Mouse (Mus musculus): ENCODE data around the gene Zfp988. TPM values are rescaled to one million over a fixed set of nuclear protein-coding genes. Genes with fewer than 3 reads are reported as not detected.
"Not testable (repeated sequence)": the region's sequence is repeated elsewhere in the genome, so short reads cannot be mapped to it uniquely, and the experiment has no call there.

Gene Zfp988
- polyA plus RNA-seq, 1 experiment from 2014 or later: 0.06 TPM

DNA sequence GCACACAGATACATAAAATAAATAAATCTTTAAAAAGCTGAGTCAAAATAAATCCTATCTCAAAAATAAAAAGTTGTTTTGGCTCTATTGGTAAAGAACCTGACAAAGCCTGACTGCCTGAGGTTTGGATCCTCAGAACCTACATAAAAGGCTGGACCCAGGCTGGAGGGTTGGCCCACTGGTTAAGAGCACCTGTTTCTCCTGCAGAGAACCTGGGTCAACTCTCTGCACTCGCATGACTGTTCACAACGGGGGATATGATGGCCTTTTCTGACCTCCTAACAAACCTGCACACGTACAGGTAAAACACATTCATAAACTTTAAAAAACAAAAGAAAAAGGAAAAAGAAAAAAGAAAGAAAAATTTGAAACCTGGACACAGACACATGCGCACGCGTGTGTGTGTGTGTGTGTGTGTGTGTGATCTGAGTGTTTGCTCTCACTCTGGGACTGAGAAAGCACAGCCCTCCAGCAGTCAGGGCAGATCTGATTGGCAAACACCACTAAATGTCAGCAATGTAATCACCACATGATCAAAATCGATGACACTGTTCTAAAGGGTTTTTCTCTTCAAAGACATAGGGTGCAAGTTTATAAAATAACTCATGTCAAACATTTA is 34.2 kb downstream of the Zfp988 start:
- H3K27ac ChIP-seq (ENCODE audit: low read length); H3K4me2 ChIP-seq (ENCODE audit: low read length); H3K9ac ChIP-seq (ENCODE audit: low read depth, low read length); H3K27me3 ChIP-seq (ENCODE audit: control insufficient read depth, insufficient read depth, low read depth, low read length); H3K36me3 ChIP-seq (ENCODE audit: control insufficient read depth, insufficient read depth, low read length); H3K4me1 ChIP-seq (ENCODE audit: control insufficient read depth, insufficient read depth, low read length); H3K4me3 ChIP-seq (ENCODE audit: low read depth, low read length); ATAC-seq: not testable (repeated sequence)
- 75% methylated on average over 7 of the region's 7 CpGs for WGBS
- peaks cover 60% of the 10 kb centered on the region for H3K9me3 ChIP-seq (replicated peaks; ENCODE audit: control insufficient read depth, low read length, poor library complexity, severe bottlenecking)

DNA sequence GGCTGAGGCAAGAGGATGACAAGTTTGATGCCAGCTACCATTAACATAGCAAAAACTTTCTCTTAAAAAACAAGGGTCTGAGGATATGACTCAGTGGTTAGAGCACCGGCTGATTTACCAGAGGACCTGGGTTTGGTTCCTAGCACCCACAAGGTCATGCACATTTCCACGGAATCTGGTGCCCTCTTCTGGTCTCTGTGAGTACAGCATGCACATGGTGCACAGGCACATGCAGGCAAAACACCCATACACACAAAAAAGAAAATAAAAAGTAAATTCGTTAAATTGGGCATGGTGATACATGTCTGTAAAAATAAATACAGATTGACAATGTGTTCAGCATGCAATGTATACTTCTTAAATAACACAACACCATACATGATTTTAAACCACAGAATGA is 34.8 kb downstream of the Zfp988 start:
- not testable (repeated sequence) for H3K27me3 ChIP-seq (ENCODE audit: control insufficient read depth, insufficient read depth, low read depth, low read length); H3K9ac ChIP-seq (ENCODE audit: low read depth, low read length); H3K36me3 ChIP-seq (ENCODE audit: control insufficient read depth, insufficient read depth, low read length); H3K4me1 ChIP-seq (ENCODE audit: control insufficient read depth, insufficient read depth, low read length); H3K4me3 ChIP-seq (ENCODE audit: low read depth, low read length); ATAC-seq; H3K4me2 ChIP-seq (ENCODE audit: low read length); H3K27ac ChIP-seq (ENCODE audit: low read length)
- 68% methylated on average over 3 of the region's 3 CpGs for WGBS
- peaks cover 58% of the 10 kb centered on the region for H3K9me3 ChIP-seq (replicated peaks; ENCODE audit: control insufficient read depth, low read length, poor library complexity, severe bottlenecking)

DNA sequence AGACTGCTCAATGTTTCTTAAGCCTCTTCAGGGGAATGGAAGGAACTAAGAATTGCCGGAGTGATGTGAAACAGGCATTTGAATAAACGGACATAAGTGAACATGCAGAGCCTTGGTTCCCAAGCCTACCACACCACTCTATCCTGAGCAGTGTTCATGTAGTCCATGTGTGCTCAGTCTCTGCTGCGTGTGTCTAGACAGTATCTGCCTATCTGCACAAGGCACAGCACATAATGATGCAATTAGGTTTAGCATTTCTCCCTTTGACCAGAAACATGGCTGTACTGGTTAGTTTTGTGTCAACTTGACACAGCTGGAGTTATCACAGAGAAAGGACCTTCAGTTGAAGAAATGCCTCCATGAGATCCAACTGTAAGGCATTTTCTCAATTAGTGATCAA is 35.4 kb downstream of the Zfp988 start:
- not testable (repeated sequence) for H3K27ac ChIP-seq (ENCODE audit: low read length); H3K4me1 ChIP-seq (ENCODE audit: control insufficient read depth, insufficient read depth, low read length); H3K27me3 ChIP-seq (ENCODE audit: control insufficient read depth, insufficient read depth, low read depth, low read length); ATAC-seq; H3K4me3 ChIP-seq (ENCODE audit: low read depth, low read length); H3K36me3 ChIP-seq (ENCODE audit: control insufficient read depth, insufficient read depth, low read length); H3K4me2 ChIP-seq (ENCODE audit: low read length); H3K9ac ChIP-seq (ENCODE audit: low read depth, low read length)
- 84% methylated on average over 3 of the region's 3 CpGs for WGBS
- peaks cover 53% of the 10 kb centered on the region for H3K9me3 ChIP-seq (replicated peaks; ENCODE audit: control insufficient read depth, low read length, poor library complexity, severe bottlenecking)

DNA sequence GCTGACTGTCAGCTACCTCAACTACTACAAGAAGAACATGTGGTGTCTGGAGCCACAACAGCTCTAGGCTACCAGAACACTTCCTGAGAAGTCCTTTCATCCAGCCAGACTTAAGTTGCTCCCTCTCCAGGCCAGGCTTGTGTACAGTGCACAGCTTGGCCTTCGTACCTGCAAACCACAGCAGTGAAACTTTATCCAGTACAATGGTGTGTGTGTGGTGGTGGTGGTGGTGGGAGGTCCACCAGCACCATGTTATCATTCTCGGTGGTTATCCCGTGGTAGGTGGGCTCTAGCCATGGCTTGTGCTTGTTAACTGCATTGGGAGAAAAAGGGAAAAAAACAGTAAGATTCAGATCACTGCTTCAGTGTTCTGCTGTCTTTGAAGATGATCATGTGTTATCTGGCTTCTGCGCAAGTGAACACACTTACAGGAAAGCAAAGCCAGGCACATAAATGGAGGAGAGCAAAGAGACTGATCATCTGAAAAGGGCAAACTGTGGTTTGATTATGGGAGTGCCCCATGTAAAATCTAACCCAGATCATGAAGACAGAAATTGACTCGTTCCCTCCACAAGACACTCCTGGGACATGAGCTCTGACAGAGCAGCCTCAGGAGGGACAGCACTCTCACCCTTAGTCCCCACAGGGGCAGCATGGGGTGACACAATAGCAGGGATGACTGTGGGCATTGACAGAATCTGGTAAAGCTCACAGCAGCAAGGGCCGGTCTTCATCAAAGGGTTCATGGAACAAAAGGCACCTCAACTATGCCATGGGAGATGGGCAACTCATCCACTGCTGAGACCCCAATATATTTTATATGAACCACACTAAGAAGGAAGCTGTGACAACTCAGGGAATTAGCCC is 37.8 kb downstream of the Zfp988 start:
- H3K4me3 ChIP-seq (ENCODE audit: low read depth, low read length); H3K36me3 ChIP-seq (ENCODE audit: control insufficient read depth, insufficient read depth, low read length); H3K27me3 ChIP-seq (ENCODE audit: control insufficient read depth, insufficient read depth, low read depth, low read length); H3K4me2 ChIP-seq (ENCODE audit: low read length); H3K9ac ChIP-seq (ENCODE audit: low read depth, low read length); H3K4me1 ChIP-seq (ENCODE audit: control insufficient read depth, insufficient read depth, low read length); H3K27ac ChIP-seq (ENCODE audit: low read length): not testable (repeated sequence)
- peak; percentile 84 for ATAC-seq
- 80% methylated on average over 6 of the region's 6 CpGs for WGBS
- H3K9me3 ChIP-seq (replicated peaks; ENCODE audit: control insufficient read depth, low read length, poor library complexity, severe bottlenecking): peaks cover 44% of the 10 kb centered on the region

DNA sequence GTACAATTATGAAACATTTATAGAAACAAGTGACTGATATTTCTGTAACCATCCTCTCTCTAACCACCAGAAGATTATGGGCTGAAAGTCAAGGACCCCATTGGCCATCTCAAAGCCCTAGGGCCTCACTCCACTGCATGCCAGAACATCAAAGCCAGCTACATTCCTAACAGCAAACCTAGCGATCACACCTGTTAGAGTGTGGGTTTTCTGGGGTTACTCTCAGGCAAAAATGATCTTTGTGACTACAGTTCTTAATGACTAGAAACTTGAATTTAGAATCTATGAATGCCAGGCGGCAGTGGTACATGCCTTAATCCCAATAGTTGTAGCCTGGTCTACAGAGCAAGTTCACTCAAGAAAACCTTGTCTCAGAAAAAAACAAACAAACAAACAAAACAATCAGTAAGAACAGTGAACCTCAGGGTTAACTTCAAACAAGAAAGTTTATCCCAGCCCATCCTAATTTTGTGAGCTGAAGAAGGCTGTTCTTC is 39.6 kb downstream of the Zfp988 start:
- not testable (repeated sequence) for H3K27me3 ChIP-seq (ENCODE audit: control insufficient read depth, insufficient read depth, low read depth, low read length); H3K4me3 ChIP-seq (ENCODE audit: low read depth, low read length); ATAC-seq; H3K9ac ChIP-seq (ENCODE audit: low read depth, low read length); H3K27ac ChIP-seq (ENCODE audit: low read length); H3K4me1 ChIP-seq (ENCODE audit: control insufficient read depth, insufficient read depth, low read length); H3K36me3 ChIP-seq (ENCODE audit: control insufficient read depth, insufficient read depth, low read length); H3K4me2 ChIP-seq (ENCODE audit: low read length)
- 91% methylated on average over 2 of the region's 2 CpGs for WGBS
- H3K9me3 ChIP-seq (replicated peaks; ENCODE audit: control insufficient read depth, low read length, poor library complexity, severe bottlenecking): peaks cover 48% of the 10 kb centered on the region

DNA sequence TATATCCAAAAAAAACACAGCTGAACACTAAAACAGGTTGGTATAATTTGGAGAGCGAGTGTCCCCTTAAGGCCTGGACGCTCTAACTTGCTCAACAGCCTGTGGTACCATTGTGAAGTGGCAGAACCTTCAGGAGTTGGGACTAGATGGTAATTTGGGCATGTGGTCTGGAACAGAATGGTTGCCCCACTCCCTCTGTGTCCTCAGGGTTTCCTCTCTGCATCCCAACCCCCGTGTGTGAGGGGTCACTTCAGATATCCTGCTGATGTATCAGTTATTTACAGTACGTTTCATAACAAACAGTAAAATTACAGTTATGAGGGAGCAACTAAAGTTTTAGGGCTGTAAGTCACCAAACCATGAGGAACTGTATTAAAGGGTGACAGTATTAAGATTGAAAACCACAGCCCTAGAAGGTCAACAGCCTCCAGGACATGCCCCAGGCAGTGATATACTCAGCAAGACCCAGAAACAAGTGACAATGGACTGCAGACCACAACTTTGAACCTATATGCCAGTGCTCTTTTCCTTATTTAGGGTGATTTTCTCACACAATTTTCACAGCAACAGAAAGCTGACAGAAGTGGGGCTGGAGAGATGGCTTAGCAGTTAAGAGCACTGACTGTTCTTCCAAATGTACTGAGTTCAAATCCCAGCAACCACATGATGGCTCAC is 41.0 kb downstream of the Zfp988 start:
- not testable (repeated sequence) for ATAC-seq

DNA sequence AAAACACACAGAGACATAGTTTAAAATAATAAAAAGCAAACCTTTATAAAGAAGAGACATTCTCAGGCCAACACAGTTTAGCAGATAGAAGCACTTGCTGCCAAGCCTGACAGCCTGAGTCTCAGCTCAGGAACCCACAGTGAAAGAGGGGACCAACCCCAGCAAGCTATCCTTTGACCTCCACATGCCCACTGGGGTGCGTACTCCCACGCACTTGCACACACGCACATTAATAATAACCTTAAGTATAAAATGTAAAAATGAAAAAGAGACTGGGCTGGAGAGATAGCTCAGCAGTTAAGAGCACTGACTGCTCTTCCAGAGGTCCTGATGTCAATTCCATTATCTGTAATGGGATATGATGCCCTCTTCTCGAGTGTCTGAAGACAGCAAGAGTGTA is 41.8 kb downstream of the Zfp988 start:
- not testable (repeated sequence) for H3K27ac ChIP-seq (ENCODE audit: low read length); H3K9ac ChIP-seq (ENCODE audit: low read depth, low read length); H3K36me3 ChIP-seq (ENCODE audit: control insufficient read depth, insufficient read depth, low read length); H3K27me3 ChIP-seq (ENCODE audit: control insufficient read depth, insufficient read depth, low read depth, low read length); H3K4me1 ChIP-seq (ENCODE audit: control insufficient read depth, insufficient read depth, low read length); H3K4me2 ChIP-seq (ENCODE audit: low read length); ATAC-seq; H3K4me3 ChIP-seq (ENCODE audit: low read depth, low read length)
- WGBS: 64% methylated on average over 4 of the region's 4 CpGs
- peaks cover 55% of the 10 kb centered on the region for H3K9me3 ChIP-seq (replicated peaks; ENCODE audit: control insufficient read depth, low read length, poor library complexity, severe bottlenecking)

More for the DNA sequence above, 41.0 kb downstream of the Zfp988 start:
- 66% methylated on average over 4 of the region's 4 CpGs for WGBS
- not testable (repeated sequence) for H3K4me3 ChIP-seq (ENCODE audit: low read depth, low read length); H3K36me3 ChIP-seq (ENCODE audit: control insufficient read depth, insufficient read depth, low read length); H3K4me1 ChIP-seq (ENCODE audit: control insufficient read depth, insufficient read depth, low read length); H3K9ac ChIP-seq (ENCODE audit: low read depth, low read length); H3K27me3 ChIP-seq (ENCODE audit: control insufficient read depth, insufficient read depth, low read depth, low read length); H3K27ac ChIP-seq (ENCODE audit: low read length); H3K4me2 ChIP-seq (ENCODE audit: low read length)
- H3K9me3 ChIP-seq (replicated peaks; ENCODE audit: control insufficient read depth, low read length, poor library complexity, severe bottlenecking): peaks cover 55% of the 10 kb centered on the region

DNA sequence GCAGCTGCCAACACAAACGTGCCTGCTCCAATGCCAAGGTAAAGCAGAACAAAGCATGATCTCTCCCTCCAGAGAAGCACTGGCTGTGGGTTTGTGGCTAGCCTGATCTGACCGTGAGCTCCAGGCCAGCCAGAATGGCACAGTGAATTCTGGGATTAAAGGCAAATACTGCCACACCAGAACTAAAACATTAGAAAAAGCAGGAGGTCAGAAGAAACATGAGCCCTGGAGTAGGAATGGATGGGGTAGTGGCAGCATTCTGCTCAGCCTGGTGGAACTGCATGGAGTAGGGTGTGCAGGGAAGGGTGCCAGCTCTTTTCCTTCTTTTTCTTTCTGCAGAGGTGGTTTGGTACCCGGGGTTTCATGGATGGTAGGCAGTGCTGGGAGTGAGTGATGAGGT is 42.4 kb downstream of the Zfp988 start:
- not testable (repeated sequence) for H3K9ac ChIP-seq (ENCODE audit: low read depth, low read length); ATAC-seq; H3K4me3 ChIP-seq (ENCODE audit: low read depth, low read length); H3K27me3 ChIP-seq (ENCODE audit: control insufficient read depth, insufficient read depth, low read depth, low read length); H3K4me1 ChIP-seq (ENCODE audit: control insufficient read depth, insufficient read depth, low read length); H3K4me2 ChIP-seq (ENCODE audit: low read length); H3K27ac ChIP-seq (ENCODE audit: low read length); H3K36me3 ChIP-seq (ENCODE audit: control insufficient read depth, insufficient read depth, low read length)
- H3K9me3 ChIP-seq (replicated peaks; ENCODE audit: control insufficient read depth, low read length, poor library complexity, severe bottlenecking): peaks cover 55% of the 10 kb centered on the region
- WGBS: 52% methylated on average over 1 of the region's 3 CpGs

DNA sequence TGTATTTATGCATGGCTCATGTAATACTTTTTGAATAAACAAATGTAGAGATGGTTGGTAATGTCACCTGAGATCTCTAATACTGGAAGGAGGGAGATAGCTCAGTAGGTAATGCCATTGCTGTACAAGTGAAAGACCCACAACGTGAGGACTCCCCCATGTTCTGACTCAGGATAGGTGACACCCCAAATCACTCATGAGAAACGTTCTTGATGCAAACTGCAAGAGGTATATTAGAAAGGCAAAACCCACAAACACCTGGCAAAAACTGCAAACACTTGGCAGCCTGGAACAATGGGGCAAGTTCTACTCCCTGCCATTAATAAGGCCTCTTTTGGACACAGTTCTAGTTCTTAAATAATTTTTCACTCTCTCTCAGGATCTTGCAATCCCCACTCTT is 42.9 kb downstream of the Zfp988 start:
- H3K4me3 ChIP-seq (ENCODE audit: low read depth, low read length); H3K27ac ChIP-seq (ENCODE audit: low read length); ATAC-seq; H3K9ac ChIP-seq (ENCODE audit: low read depth, low read length); H3K4me2 ChIP-seq (ENCODE audit: low read length); H3K4me1 ChIP-seq (ENCODE audit: control insufficient read depth, insufficient read depth, low read length); H3K36me3 ChIP-seq (ENCODE audit: control insufficient read depth, insufficient read depth, low read length); H3K27me3 ChIP-seq (ENCODE audit: control insufficient read depth, insufficient read depth, low read depth, low read length): not testable (repeated sequence)
- WGBS: 78% methylated on average over 2 of the region's 2 CpGs
- H3K9me3 ChIP-seq (replicated peaks; ENCODE audit: control insufficient read depth, low read length, poor library complexity, severe bottlenecking): peaks cover 50% of the 10 kb centered on the region
